Mouse (Mus musculus): ENCODE data around the gene Gpr132.

- TF ChIP-seq MYOD1 (IDR thresholded peaks at IDR 0.05; ENCODE audit: control insufficient read depth in 1 of 3, insufficient read length in 2 of 3, low read depth in 2 of 3) (peak; percentile 34 to 94 (median 81)), POLR2A (IDR thresholded peaks at IDR 0.05; ENCODE audit: insufficient read length, low read depth) (peak; percentile 18), MAX (IDR thresholded peaks at IDR 0.05; ENCODE audit: low read depth) (no peak), POLR2AphosphoS2 (IDR thresholded peaks at IDR 0.05; ENCODE audit: insufficient read length, low read depth) (no peak), TCF12 (IDR thresholded peaks at IDR 0.05; ENCODE audit: insufficient read depth, poor library complexity, severe bottlenecking) (no peak), CEBPB (IDR thresholded peaks at IDR 0.05; ENCODE audit: insufficient read depth, poor library complexity, severe bottlenecking) (no peak), TCF3 (IDR thresholded peaks at IDR 0.05; ENCODE audit: insufficient read length, low read depth) (peak; percentile 68)
Measured at GRCm38 (mm10) chr12:112916698-112917400, 48.8 kb upstream of the Gpr132 start.

All from myocyte (in vitro differentiated cells).